29 mouse cellular contexts compared by ENCODE assay signal in genomic region chr1:34299507-34299906, GRCm38 (mm10).
DNase-seq lines count a peak whose midpoint lies in the region; ATAC-seq lines count a peak whose summit lies in the region.
"Had no signal": no experiment of that assay in that cellular context is flagged by ENCODE, and none has a peak within 500 bp of the region (broad histone marks: within the 10 kb centered on the region; RNA-seq: fewer than 3 reads in every experiment).

No protein-coding gene starts in this region.

- peaks cover 14% of the 10 kb centered on the region for H3K4me1 ChIP-seq in forebrain, embryonic 14.5 days (ENCODE audit: control insufficient read depth, insufficient read depth, low read length)
- peaks cover 11% of the 10 kb centered on the region for H3K4me1 ChIP-seq in forebrain, embryonic 10.5 days
- peaks cover 5% of the 10 kb centered on the region; the same call in 1 of the 2 replicates for H3K4me1 ChIP-seq in midbrain, embryonic 12.5 days
- H3K4me1 ChIP-seq in midbrain, embryonic 11.5 days (ENCODE audit: control insufficient read depth, insufficient read depth, low read length) = 0 out of 2 replicates have a peak, but pooled peaks cover 3% of the 10 kb centered on the region
- peaks cover 9% of the 10 kb centered on the region; the same call in 1 of the 2 replicates for H3K4me1 ChIP-seq in hindbrain, embryonic 14.5 days (replicated peaks; ENCODE audit: control insufficient read depth, insufficient read depth, low read length)
- no peaks in the 10 kb centered on the region; the same call in 1 of the 2 replicates for H3K4me1 ChIP-seq in intestine, embryonic 16.5 days (ENCODE audit: control insufficient read depth, insufficient read depth, low read length)
- H3K4me1 ChIP-seq: intestine, embryonic 15.5 days had no signal

- H3K9me3 ChIP-seq in forebrain, embryonic 14.5 days (replicated peaks; ENCODE audit: control insufficient read depth, low read length) = no peaks in the 10 kb centered on the region
- no peaks in the 10 kb centered on the region for H3K9me3 ChIP-seq in forebrain, embryonic 10.5 days
- H3K9me3 ChIP-seq in midbrain, embryonic 12.5 days = no peaks in the 10 kb centered on the region
- no peaks in the 10 kb centered on the region for H3K9me3 ChIP-seq in midbrain, embryonic 11.5 days (ENCODE audit: control insufficient read depth, low read length)
- no peaks in the 10 kb centered on the region for H3K9me3 ChIP-seq in hindbrain, embryonic 14.5 days (ENCODE audit: control insufficient read depth, low read length)
- no peaks in the 10 kb centered on the region for H3K9me3 ChIP-seq in intestine, embryonic 16.5 days (ENCODE audit: control insufficient read depth, low read length)
- H3K9me3 ChIP-seq: embryonic facial prominence, embryonic 13.5 days; G1E; intestine, embryonic 15.5 days; midbrain, embryonic 13.5 days had no signal

- no peak overlapping the region for H3K4me3 ChIP-seq in forebrain, embryonic 14.5 days (ENCODE audit: low read depth, low read length)
- no peak overlapping the region for H3K4me3 ChIP-seq in forebrain, embryonic 10.5 days
- H3K4me3 ChIP-seq in midbrain, embryonic 12.5 days = no peak overlapping the region
- no peak overlapping the region for H3K4me3 ChIP-seq in midbrain, embryonic 11.5 days (ENCODE audit: low read depth, low read length)
- H3K4me3 ChIP-seq in hindbrain, embryonic 14.5 days (replicated peaks; ENCODE audit: low read length) = no peak overlapping the region
- no peak overlapping the region for H3K4me3 ChIP-seq in intestine, embryonic 16.5 days (ENCODE audit: low read length)
- H3K4me3 ChIP-seq: embryonic facial prominence, embryonic 13.5 days; erythroblast, embryonic 14.5 days; intestine, embryonic 15.5 days; midbrain, embryonic 13.5 days had no signal

- peaks cover 43% of the 10 kb centered on the region for H3K36me3 ChIP-seq in forebrain, embryonic 14.5 days (ENCODE audit: control insufficient read depth, insufficient read depth, low read length)
- peaks cover 48% of the 10 kb centered on the region for H3K36me3 ChIP-seq in forebrain, embryonic 10.5 days (replicated peaks)
- H3K36me3 ChIP-seq in midbrain, embryonic 12.5 days = peaks cover 63% of the 10 kb centered on the region
- peaks cover 12% of the 10 kb centered on the region for H3K36me3 ChIP-seq in midbrain, embryonic 11.5 days (ENCODE audit: control insufficient read depth, insufficient read depth, low read length)
- peaks cover 83% of the 10 kb centered on the region for H3K36me3 ChIP-seq in hindbrain, embryonic 14.5 days (replicated peaks; ENCODE audit: control insufficient read depth, insufficient read depth)
- H3K36me3 ChIP-seq in intestine, embryonic 16.5 days (ENCODE audit: control insufficient read depth, insufficient read depth, low read length) = peaks cover 8% of the 10 kb centered on the region; the same call in 1 of the 2 replicates
- H3K36me3 ChIP-seq: G1E had no signal

- peak; percentile 56 for DNase-seq in forebrain, embryonic 14.5 days (ENCODE audit: low spot score)
- DNase-seq in forebrain, embryonic 10.5 days (ENCODE audit: extremely low spot score, low spot score) = no peak
- DNase-seq in midbrain, embryonic 11.5 days (ENCODE audit: low spot score, missing footprints) = no peak
- DNase-seq in hindbrain, embryonic 14.5 days (ENCODE audit: low spot score) = no peak
- DNase-seq in retina, postnatal 1 day = peak; percentile 30
- DNase-seq: adrenal gland, postnatal 36 days; B cell, adult 2 months; cerebellum, adult 11 months; cerebellum, adult 9-11 months; gastrocnemius, postnatal 36 days; kidney, adult 9 months; kidney, postnatal 25 days; layer of hippocampus, postnatal 36 days; lung, adult 18-20 months; lung, postnatal 10 days; right cerebral cortex, adult 18-20 months; right cerebral cortex, postnatal 4 days; thymus, postnatal 14 days had no signal

- ATAC-seq in forebrain, embryonic 14.5 days = 0 out of 2 replicates have a peak, but pooled peaks have one; percentile 30
- ATAC-seq in midbrain, embryonic 12.5 days (ENCODE audit: low FRiP score, low read depth) = peak; percentile 39; the same call in 1 of the 2 replicates
- no peak for ATAC-seq in midbrain, embryonic 11.5 days (ENCODE audit: low FRiP score)
- ATAC-seq in hindbrain, embryonic 14.5 days (ENCODE audit: low FRiP score) = no peak
- no peak for ATAC-seq in intestine, embryonic 16.5 days
- ATAC-seq: intestine, embryonic 15.5 days; Patski had no signal

- WGBS in forebrain, embryonic 14.5 days = 23% methylated on average over 13 of the region's 13 CpGs
- 80% methylated on average over 13 of the region's 13 CpGs for WGBS in forebrain, embryonic 10.5 days
- WGBS in midbrain, embryonic 12.5 days = 56% methylated on average over 13 of the region's 13 CpGs
- WGBS in midbrain, embryonic 11.5 days = 65% methylated on average over 13 of the region's 13 CpGs
- 33% methylated on average over 13 of the region's 13 CpGs for WGBS in hindbrain, embryonic 14.5 days
- WGBS in intestine, embryonic 16.5 days = 78% methylated on average over 13 of the region's 13 CpGs

- H3K4me2 ChIP-seq in forebrain, embryonic 14.5 days (ENCODE audit: low read length) = peak overlapping the region; percentile 34
- H3K4me2 ChIP-seq in midbrain, embryonic 12.5 days (replicated peaks) = no peak overlapping the region
- H3K4me2 ChIP-seq in midbrain, embryonic 11.5 days = no peak overlapping the region
- 0 out of 2 replicates have a peak overlapping the region, but pooled peaks have one; percentile 17 for H3K4me2 ChIP-seq in hindbrain, embryonic 14.5 days (replicated peaks)
- H3K4me2 ChIP-seq in intestine, embryonic 16.5 days (ENCODE audit: low read depth, low read length) = no peak overlapping the region
- H3K4me2 ChIP-seq: embryonic facial prominence, embryonic 13.5 days; heart, embryonic 11.5 days; intestine, embryonic 15.5 days; liver, embryonic 11.5 days; midbrain, embryonic 13.5 days had no signal

- peak overlapping the region; percentile 44; the same call in 1 of the 2 replicates for H3K27ac ChIP-seq in forebrain, embryonic 14.5 days (ENCODE audit: low read depth, low read length)
- H3K27ac ChIP-seq in forebrain, embryonic 10.5 days = no peak overlapping the region
- no peak overlapping the region; the same call in 1 of the 2 replicates for H3K27ac ChIP-seq in midbrain, embryonic 12.5 days (replicated peaks)
- H3K27ac ChIP-seq in midbrain, embryonic 11.5 days (ENCODE audit: low read depth, low read length) = no peak overlapping the region
- H3K27ac ChIP-seq in hindbrain, embryonic 14.5 days = no peak overlapping the region
- no peak overlapping the region for H3K27ac ChIP-seq in intestine, embryonic 16.5 days (ENCODE audit: low read length)
- H3K27ac ChIP-seq: embryonic facial prominence, embryonic 13.5 days; intestine, embryonic 15.5 days; midbrain, embryonic 13.5 days had no signal

- no peaks in the 10 kb centered on the region for H3K27me3 ChIP-seq in forebrain, embryonic 14.5 days (replicated peaks; ENCODE audit: control insufficient read depth, insufficient read depth, low read length)
- H3K27me3 ChIP-seq in forebrain, embryonic 10.5 days (ENCODE audit: poor library complexity, severe bottlenecking) = no peaks in the 10 kb centered on the region
- no peaks in the 10 kb centered on the region for H3K27me3 ChIP-seq in midbrain, embryonic 12.5 days
- no peaks in the 10 kb centered on the region for H3K27me3 ChIP-seq in midbrain, embryonic 11.5 days (ENCODE audit: control insufficient read depth, insufficient read depth, low read length)
- no peaks in the 10 kb centered on the region for H3K27me3 ChIP-seq in hindbrain, embryonic 14.5 days (ENCODE audit: control insufficient read depth, insufficient read depth, low read length)
- H3K27me3 ChIP-seq in intestine, embryonic 16.5 days (replicated peaks; ENCODE audit: control insufficient read depth, insufficient read depth, low read length) = no peaks in the 10 kb centered on the region
- H3K27me3 ChIP-seq: CH12.LX; embryonic facial prominence, embryonic 13.5 days; intestine, embryonic 15.5 days; midbrain, embryonic 13.5 days; Patski had no signal

- H3K9ac ChIP-seq in forebrain, embryonic 14.5 days (ENCODE audit: low read length) = no peak overlapping the region
- no peak overlapping the region for H3K9ac ChIP-seq in midbrain, embryonic 12.5 days (replicated peaks)
- no peak overlapping the region for H3K9ac ChIP-seq in midbrain, embryonic 11.5 days (ENCODE audit: low read length)
- H3K9ac ChIP-seq in hindbrain, embryonic 14.5 days = 0 out of 2 replicates have a peak overlapping the region, but pooled peaks have one; percentile 13
- H3K9ac ChIP-seq in intestine, embryonic 16.5 days (ENCODE audit: low read depth, low read length) = no peak overlapping the region
- H3K9ac ChIP-seq: embryonic facial prominence, embryonic 13.5 days; intestine, embryonic 15.5 days; midbrain, embryonic 13.5 days had no signal

Comparison
In these comparisons a context has a peak if more than half of its experiments do, and no peak if none do; other contexts are left out.
1. ATAC-seq: peak in forebrain, embryonic 14.5 days (single experiment) and midbrain, embryonic 12.5 days (single experiment); none in midbrain, embryonic 11.5 days (single experiment), hindbrain, embryonic 14.5 days (single experiment) and intestine, embryonic 16.5 days (single experiment).
2. DNase-seq: peak in forebrain, embryonic 14.5 days (single experiment) and retina, postnatal 1 day (single experiment); none in forebrain, embryonic 10.5 days (single experiment), midbrain, embryonic 11.5 days (single experiment) and hindbrain, embryonic 14.5 days (single experiment).
3. H3K4me2 ChIP-seq: peak in forebrain, embryonic 14.5 days (single experiment) and hindbrain, embryonic 14.5 days (single experiment); none in midbrain, embryonic 12.5 days (single experiment), midbrain, embryonic 11.5 days (single experiment) and intestine, embryonic 16.5 days (single experiment).